Mouse (Mus musculus): ENCODE data around the gene Ifnl2.

DNA sequence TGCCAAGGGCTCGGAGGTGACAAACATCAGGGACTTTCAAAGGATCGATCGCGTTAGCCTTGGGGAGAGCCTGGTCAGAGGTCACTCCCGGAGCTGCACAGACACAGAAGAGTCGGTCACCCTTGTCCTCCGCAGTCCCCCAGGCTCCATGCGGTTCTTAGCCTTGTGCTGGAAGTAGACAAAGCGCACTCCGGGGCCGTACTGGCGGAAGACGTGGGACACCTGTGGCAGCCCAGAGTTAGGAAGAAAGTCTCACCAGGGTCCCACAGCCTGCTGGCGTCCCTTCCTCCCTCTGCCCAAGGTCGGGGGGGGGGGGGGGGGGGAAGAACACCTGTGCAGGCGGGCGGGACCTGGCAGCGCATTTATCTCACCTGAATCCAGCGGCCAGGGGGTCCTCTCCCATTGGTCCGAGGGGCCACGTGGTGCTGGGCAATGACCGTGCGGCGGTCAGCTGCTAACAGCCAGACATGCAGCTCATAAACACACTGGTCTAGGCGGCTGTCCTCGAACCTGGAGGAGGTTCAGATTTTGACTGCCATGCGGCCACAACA lies 33.9 kb upstream of the Ifnl2 start:
- TF ChIP-seq CTCF (IDR thresholded peaks at IDR 0.05; ENCODE audit: borderline replicate concordance, insufficient read depth, low read depth, low read length) (no peak), POLR2A (IDR thresholded peaks at IDR 0.05; ENCODE audit: borderline replicate concordance, insufficient read depth, low read length) (no peak)

Measured in cerebellum, adult 2 months (tissue).